Mouse (Mus musculus): ENCODE data around the gene Tex52.
"Not testable (repeated sequence)": the region's sequence is repeated elsewhere in the genome, so short reads cannot be mapped to it uniquely, and the experiment has no call there.

The Tex52 gene

DNA sequence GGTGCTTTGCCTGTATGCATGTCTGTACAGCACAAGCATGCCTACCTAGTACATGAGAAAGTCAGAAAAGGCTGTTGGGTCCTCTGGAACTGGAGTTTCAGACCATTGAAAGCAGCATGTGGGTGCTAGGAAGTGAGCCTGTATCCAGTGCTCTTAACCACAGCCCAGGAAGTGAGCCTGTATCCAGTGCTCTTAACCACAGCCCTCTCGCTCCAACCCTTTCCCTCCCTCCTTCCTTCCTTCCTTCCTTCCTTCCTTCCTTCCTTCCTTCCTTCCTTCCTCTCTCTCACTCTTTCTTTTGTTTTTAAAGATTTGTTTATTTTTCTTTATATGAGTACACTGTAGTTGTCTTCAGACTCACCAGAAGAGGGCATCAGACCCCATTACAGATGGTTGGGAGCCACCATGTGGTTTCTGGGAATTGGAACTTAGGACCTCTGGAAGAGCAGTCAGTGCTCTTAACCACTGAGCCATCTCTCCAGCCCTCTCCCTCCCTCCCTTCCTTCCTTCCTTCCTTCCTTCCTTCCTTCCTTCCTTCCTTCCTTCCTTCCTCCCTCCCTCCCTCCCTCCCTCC is 5.4 kb downstream of the Tex52 start:
- not testable (repeated sequence) for DNase-seq (ENCODE audit: extremely low read depth, low read depth)

DNA sequence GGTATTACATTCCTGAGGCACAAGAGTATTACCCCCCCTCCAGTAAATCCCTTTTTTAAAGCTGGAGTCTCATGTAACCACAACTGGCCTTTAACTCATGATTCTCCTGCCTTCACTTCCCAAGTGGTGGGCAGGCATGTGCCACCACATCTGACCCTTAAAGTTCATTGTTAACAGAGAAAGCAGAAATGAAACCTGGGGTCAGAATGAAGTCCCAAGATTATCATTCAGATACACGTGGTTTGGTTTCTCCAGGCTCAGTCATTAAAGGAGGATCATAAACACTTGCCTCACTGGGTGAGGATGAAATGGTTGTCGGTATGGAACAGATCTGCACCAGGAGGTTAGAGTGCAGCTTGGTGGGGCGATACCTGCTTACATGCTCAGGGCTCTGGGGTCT is 6.0 kb downstream of the Tex52 start:
- DNase-seq (ENCODE audit: extremely low read depth, low read depth) = no peak

DNA sequence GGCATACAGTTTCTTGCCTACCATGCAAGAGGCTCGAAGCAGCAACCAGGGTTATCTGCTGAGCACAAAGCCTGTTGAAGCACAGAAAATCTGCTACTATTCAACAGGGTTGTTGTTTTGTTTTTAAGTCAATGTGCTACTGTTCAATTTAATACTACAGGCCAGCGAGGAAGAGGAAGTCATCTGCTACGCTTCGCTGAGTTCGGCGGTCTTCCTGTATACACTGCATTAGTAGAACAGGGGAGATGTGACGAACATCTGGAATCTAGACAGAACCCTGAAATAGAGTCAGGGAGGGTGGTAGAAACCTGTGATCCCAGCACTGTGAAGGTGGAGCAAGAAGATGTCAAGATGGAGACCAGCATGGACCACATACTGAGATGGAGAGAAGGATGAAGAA is 8.5 kb downstream of the Tex52 start:
- no peak for DNase-seq (ENCODE audit: extremely low read depth, low read depth)

DNA sequence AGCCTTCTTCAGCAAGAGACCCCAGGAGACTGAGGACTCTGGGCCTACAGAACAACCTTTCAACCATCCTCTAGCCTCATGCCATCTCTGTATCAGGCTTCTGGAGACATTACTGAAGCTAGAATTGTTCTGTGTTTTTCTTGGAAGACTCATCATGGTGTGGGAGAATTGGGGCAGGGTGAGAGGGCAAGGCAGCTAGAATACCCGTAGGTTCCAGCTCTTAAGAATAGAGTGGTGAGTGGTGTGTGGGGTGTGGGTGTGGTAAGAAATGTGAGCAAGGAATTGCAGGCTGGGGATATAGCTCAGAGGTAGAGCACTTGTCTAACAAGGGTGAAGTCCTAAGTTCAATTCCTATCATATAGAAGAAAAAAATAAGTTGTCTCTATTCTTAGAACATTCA is 9.8 kb downstream of the Tex52 start:
- no peak for DNase-seq (ENCODE audit: extremely low read depth, low read depth)

DNA sequence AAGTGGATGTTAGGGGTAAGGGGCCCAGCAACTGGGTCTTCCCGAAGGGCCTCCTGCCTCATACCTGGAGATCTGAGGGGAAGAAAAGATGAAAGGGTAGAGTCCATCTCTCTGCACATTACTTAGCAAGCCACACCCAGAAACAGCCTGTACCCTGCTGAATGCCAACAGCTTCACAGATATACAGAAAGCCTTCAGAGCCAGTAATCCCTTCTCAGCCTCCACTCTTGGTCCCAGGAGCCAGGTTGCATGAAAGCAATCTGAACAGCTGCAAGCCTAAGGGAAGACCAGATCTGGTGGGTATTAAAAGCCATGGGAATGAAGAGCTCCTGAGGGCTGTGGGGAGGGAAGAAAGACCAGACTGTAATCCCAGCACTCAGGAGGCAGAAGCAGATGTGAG is 13.9 kb downstream of the Tex52 start:
- no peak for DNase-seq (ENCODE audit: extremely low read depth, low read depth)

DNA sequence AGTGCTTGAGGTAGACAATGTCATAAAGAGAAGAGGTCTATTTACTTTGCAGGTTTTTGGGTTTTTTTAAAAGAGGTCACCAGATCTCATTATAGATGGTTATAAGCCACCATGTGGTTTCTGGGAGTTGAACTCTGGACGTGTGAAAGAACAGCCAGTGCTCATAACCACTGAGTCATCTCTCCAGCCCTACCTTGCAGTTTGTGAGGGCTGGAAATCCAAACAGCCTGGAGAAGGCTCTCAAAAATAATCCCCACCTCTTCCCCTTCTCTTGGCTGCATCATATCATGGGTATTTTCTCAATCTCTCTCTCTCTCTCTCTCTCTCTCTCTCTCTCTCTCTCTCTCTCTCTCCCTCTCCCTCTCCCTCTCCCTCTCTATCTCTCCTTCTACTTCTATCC is 15.4 kb downstream of the Tex52 start:
- DNase-seq (ENCODE audit: extremely low read depth, low read depth) = no peak

DNA sequence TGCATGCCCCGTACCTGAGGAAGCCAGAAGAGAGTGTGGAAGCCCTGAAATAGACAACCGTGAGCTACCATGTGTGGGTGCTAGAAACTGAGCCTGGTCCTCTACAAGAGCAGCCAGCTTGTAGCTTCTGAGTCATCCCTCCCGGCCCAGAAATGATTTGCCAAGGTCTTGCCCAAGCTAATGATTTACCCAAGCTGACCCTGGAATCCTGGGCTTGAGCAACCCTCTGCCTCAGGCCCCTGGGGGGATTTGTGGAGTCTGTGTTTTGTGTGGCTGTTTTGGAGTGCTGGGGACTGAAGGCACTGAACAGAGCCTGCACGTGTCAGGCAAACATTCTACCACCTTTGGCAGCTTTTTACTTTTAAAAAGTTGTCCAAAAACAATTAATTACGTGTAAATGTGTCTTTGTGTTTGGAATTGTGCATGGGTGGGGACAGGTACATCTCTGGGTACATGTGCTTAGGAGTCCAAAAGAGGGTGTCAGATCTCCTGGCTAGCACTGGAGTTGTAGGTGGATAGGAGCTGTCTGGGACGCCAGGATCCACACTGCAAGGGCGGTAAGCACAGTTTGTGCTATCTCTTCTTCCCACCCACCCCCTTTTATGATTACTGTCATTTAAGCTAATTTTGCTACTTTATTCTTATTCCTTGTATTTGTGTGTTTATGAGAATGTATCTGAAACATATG is 22.5 kb downstream of the Tex52 start:
- DNase-seq (ENCODE audit: extremely low read depth, low read depth) = no peak

DNA sequence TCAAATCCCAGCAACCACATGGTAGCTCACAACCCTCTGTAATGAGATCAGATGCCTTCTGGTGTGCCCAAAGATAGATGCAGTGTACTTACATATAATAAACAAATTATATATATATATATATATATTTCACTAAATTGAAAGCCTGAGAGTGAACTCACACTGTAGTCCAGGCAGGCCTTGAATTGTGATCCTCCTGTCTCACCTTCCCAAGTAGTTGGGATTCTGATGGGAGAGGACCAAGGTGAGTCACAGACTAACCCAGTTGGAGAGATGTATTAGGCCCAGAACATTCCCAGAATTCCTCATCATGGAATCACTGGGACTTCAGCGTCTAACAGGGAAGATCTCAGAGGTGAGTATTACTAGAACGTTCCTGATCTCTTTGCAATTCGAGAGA is 23.7 kb downstream of the Tex52 start, which contains the start of gene Nrip2:
Gene Nrip2 (plus strand): TSS at position 301 of the 400 bp plus-strand sequence.
- DNase-seq (ENCODE audit: extremely low read depth, low read depth) = no peak

DNA sequence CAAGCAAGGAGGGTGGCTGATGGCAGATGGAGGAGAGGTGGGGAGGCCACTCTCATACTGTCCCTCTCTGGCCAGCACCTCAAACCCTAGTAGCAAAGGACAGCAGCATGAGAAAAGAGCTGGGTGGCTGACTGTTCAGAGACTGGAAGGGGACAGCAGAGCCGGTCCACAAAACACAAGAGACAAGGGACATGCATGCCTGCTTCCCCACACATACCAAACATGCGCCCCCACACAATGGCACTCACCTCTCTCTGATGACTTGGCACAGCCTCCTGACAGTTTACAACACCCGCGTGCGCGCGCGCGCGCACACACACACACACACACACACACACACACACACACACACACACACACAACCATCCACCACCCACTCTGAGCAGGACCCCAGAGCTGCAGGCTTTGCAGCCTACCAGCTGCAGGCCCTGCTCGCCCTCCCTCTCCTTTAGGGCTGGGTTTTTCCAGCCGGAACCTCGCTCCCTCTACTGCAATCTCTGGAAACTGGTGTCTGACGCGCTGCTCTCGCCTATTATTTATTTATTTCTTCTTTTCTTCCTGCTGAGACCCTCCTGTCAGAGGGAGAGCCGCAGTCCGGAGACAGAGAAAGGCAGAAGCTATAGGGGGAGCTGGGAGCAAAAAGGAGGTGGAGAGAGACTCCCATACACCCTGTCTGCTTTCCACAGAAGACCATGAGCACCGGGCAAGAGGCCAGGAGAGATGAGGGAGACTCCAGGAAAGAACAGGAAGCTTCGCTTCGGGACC is 24.3 kb downstream of the Tex52 start:
- no peak for DNase-seq (ENCODE audit: extremely low read depth, low read depth)

DNA sequence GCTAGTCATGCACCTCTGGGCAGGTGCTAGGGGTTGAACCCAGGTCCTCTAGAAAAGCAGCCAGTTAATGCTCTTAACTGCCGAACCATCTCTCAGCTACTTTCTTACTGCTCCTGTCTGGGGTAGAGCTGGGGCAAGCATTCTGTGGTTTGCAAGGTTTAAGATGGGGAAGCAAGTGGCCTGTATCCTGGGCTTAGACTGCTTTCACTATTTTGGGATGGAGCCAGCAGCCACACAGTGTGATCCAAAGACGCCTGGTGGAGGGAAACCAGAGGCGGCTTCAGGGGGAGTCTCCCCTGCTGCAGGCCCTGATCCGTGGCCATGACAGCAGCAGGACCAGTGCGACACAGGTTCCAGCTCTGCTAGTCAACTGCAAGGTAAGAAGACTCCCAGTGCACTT is 29.5 kb downstream of the Tex52 start:
- DNase-seq (ENCODE audit: extremely low read depth, low read depth) = no peak

DNA sequence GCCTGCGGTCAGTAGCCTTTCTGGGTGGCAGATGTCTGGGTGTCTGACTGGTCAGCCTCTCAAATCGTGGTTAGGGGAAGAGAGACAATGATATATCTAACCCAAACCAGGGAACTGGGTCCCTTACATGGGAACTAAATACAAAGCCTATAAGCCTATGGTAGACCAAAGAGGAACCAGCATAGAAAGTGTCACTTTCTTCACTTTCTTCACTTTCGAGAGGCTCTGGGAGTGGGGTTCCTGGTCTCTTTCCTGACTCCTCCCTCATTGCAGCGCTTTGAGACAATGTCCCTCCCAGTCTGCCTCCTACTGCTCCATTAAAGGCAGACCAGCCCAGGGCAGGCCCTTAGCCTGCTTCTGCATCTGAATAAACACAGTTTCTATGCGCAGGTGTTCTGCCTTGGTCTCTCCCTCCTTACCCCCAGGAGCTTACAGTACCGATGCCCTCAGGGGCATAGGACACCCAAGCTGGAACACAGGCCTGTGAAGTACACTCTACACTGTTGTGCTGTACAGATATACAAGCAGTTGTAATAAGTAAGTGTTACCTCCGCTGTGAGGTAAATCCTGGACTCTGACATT is 33.4 kb downstream of the Tex52 start:
- DNase-seq (ENCODE audit: extremely low read depth, low read depth) = no peak

DNA sequence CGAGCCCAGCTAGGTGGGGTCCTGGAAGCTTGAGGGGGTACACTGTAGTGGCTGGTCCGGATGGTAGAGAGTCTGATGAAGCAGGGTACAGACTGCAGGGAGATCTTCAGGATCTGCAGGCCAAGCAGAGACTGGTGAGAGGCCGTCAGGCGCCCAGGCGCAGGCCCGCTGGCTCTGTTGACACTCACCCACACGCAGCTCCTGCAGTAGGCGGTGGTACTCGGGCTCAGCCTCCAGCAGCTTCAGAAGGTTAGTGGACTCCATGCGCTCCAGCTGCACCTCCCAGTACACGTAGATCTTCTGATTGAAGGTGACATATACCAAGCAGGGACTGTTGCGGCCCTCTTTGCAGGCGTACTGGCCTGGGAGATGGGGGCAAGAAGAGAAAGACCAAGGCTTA is 35.0 kb downstream of the Tex52 start:
- no peak for DNase-seq (ENCODE audit: extremely low read depth, low read depth)

DNA sequence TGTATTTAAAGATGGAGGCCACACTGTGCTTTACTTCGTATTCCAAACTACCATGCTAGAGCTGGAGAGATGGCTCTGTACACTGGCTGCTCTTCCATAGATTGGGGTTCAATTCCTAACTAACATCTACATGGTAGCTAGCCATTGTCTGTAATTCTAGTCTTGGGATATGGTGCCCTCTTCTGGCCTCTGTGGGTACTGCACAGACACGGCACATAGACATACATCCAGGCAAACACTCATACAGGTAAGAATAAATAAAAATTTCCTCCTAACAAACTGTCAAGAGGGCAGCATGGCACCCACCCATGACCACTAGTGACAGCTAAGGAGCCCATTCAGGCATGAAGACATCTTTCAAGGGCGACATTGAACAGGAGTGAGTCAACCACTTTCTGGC is 35.9 kb downstream of the Tex52 start:
- peak; percentile 33 for DNase-seq (ENCODE audit: extremely low read depth, low read depth)

DNA sequence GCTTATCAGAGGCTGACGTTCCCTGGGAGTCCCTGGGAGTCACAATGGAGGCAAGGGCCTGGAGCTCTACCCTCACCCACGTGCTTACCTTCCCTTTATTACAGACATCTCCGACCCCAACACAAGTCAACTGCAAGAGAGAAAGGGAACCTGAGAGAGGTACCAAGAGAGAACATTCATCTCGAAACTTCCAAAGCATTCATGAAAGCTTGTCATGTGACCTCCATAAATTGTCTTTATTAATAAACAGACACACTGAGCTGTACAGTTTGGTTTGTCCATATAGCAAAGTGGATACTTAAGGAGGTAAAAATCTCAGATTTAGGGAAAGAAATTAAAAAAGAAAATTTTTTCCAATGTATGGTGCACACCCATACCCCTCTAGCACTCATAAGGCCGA is 40.9 kb downstream of the Tex52 start:
- DNase-seq (ENCODE audit: extremely low read depth, low read depth) = no peak

DNA sequence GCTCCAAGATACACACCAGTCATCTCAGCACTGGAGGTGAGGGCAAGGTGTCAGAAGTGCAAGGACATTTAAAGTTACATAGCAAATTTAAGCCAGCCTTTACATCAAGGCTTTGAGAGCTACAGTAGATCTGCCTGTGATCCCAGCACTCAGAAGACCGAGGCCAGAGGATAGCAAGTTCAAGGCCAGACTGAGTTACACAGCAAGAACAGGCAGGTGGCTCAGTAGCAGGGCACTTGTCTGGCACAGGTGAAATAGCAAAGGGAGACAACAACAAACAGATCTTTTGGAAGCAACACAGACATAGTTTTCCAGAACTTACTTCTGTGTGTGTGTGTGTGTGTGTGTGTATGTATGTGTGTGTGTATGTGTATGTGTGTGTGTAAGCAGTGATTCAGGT is 42.8 kb downstream of the Tex52 start:
- DNase-seq (ENCODE audit: extremely low read depth, low read depth) = no peak

DNA sequence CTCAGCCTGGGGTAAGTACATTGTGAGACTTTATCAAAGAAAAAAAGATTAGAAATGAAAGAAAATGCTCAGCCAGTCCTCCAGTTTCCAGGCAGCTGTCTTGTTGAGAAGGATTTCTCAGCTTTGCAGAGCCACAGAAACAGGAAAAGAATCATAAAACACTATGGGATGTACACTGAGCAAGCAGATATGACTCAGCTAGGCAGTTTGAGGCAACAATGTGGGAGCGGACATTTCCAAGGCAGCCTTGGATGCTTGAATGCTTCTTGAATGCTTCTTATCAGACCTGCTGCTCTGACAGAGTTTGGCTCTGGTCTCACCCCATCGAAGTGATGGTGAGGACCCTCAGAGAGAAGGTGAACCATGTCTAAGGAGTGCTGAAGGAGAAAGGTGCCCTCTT is 45.8 kb downstream of the Tex52 start:
- DNase-seq (ENCODE audit: extremely low read depth, low read depth) = no peak

DNA sequence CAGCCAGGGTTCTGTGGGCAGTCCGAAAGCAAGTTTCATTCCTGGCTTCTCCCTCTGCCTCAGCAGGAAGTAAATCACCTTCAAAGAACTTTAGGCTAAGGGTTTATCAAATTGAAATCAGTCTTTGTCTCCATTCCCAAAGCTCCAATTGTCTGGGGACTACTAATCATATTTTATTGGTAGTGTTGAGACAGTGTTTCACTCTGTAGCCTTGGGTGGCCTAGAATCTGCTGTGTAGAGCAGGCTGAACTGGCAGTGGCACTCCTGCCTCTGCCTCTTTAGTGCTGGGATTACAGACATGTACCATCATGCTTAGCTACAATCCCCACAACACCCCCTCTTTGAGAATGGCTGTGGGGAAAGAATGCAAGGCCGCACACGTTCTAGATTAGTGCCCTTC is 46.2 kb downstream of the Tex52 start:
- DNase-seq (ENCODE audit: extremely low read depth, low read depth) = no peak

DNA sequence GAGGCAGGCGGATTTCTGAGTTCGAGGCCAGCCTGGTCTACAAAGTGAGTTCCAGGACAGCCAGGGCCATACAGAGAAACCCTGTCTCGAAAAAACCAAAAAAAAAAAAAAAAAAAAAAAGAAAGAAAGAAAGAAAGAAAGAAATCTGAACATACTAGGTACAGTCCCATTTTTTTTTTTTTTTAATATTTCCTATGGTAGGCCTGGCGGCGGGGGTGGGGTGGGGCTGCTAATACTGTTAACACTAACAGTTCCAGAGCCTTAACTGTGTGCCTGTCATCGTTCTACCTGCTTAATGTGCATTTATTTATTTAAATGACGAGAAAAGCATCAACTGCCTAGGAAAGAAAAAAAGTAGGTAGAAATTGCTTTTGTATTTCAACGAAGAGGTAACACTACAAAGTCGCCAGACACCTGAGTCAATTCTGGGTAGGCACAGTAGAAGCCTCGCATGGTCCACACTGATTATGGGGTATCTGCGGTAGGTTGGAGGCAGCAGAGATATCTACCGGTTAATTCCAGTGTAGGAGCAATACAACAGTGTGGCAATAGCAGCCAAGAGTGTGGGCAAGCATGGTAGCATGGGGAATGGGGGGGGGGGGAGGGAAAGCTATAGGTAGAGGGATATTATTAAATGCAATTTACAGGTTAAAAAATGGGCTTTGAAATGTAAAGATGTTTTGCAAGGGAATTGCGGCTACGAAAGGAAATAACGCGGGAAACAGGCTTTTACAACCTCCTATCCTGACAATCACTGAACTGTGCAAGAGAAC is 48.4 kb downstream of the Tex52 start:
- no peak for DNase-seq (ENCODE audit: extremely low read depth, low read depth)

DNA sequence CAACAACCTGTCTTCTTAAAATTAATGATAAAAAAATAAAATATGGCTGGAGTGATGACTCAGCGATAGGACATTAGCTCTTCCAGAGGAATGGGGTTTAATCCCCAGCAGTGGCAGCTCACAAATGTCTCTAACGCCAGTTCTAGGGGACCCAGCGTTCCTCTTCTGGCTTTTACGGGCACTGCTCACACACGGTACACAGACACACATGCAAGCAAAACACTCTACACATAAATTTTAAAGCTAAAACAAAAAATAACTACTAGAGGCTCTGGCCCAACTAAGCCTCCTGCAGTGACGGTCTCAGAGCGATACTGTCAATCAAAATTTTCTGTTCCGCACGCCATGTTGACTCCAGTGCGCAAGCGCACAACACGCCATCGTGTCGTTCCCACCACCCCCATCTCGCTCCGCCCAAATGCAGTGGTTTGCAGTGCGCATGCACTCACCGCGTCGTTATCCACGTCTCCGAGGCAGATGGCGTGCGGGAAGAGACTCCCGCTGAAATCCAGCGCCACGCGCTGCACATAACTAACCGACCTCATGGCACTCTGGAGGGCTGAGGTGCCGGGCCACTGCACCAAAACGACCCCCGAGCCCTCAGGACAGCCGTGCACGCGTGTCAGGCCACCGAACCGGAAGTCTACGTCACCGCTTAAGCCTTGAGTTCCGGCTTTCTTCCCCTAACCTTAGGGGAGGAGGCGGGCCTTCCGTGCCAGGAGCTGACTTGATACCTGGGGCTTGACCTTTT is 49.2 kb downstream of the Tex52 start, which contains the start of gene Itfg2:
Gene Itfg2 (minus strand): TSS at position 663 of the 751 bp plus-strand sequence.
- DNase-seq (ENCODE audit: extremely low read depth, low read depth) = peak; percentile 86

DNA sequence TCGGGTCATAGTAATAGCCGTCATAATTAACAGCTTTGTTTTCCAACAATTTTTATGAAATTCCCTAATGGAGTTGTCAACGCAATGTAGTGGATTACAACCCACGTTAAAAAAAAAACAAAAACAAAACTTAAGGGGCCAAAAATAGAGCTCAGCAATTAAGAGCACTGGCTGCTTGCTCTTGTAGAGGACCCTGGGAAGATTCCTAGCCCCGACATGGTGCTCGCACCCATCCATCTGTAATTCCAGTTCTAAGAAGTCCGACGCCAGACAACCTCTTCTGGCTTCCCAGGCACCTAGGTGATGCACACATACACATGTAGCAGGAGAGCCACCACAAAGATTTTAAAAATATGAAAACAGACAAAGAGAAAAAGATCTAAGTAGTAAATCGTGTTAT is 49.8 kb downstream of the Tex52 start:
- DNase-seq (ENCODE audit: extremely low read depth, low read depth) = no peak

DNA sequence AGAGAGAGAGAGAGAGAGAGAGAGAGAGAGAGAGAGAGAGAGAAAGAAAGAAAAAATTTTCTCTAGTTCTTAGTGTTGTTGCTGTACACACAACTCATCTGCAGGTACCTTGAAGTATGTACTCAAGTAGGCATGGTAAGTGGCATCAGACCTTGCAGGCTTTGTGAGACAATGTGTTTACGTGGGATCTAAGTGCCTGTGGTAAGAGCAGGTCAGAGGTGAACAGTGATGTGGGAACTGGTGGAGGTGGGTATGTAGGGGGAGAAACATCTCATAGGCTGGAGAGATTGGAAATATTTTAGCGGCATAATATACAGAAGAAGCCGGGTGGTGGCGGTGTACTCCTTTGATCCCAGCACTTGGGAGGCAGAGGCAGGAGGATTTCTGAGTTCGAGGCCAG is 52.3 kb downstream of the Tex52 start:
- no peak for DNase-seq (ENCODE audit: extremely low read depth, low read depth)
